Mouse (Mus musculus): ENCODE results near the gene Fmod.

GRCm38 (mm10) chr1:134095033-134095612 lies 58.1 kb downstream of the Fmod start:
- TF ChIP-seq POLR2A (IDR thresholded peaks at IDR 0.05; ENCODE audit: low read depth, low read length) (no peak), HCFC1 (IDR thresholded peaks at IDR 0.05; ENCODE audit: low read depth, low read length) (no peak), SMC3 (IDR thresholded peaks at IDR 0.05; ENCODE audit: low read depth, low read length) (no peak), CTCF (conservative IDR thresholded peaks at IDR 0.05 in 1 of 2, IDR thresholded peaks at IDR 0.05 in 1 of 2; ENCODE audit: low read depth in 2 of 2, low read length in 2 of 2) (no peak), USF1 (IDR thresholded peaks at IDR 0.05; ENCODE audit: low read depth, low read length) (no peak), E2F4 (IDR thresholded peaks at IDR 0.05; ENCODE audit: insufficient replicate concordance, low read depth, low read length) (no peak), IRF4 (IDR thresholded peaks at IDR 0.05; ENCODE audit: low read depth, low read length) (no peak), EP300 (IDR thresholded peaks at IDR 0.05; ENCODE audit: low read length) (no peak), KAT2A (IDR thresholded peaks at IDR 0.05; ENCODE audit: insufficient replicate concordance, low read length) (no peak)
